Mouse (Mus musculus) adrenal gland, adult 2 months (tissue): ENCODE data around the gene Btbd35f3. TPM values are rescaled to one million over a fixed set of nuclear protein-coding genes. Genes with fewer than 3 reads are reported as not detected.
"Not testable (repeated sequence)": the region's sequence is repeated elsewhere in the genome, so short reads cannot be mapped to it uniquely, and the experiment has no call there.

Experiments used
- DNase-seq: peaks from one replicate; pipeline ENCODE4 v3.0.0; 2021
- long read RNA-seq: library from polyadenylated mRNA; stranded (forward); transcript quantifications from one replicate; pipeline ENCODE4 v2.0.0, GENCODE M21; 2021
- polyA plus RNA-seq: library from polyadenylated mRNA; depleted of rRNA; stranded (reverse); fragments of >200 nt; gene quantifications from 2 replicates; pipeline ENCODE4 v1.2.3, GENCODE M21; 2012; rRNA removed
- total RNA-seq, 2 experiments: library from RNA; stranded (reverse); gene quantifications; 2 replicates each; pipeline ENCODE4 v1.2.3; 2021

Gene Btbd35f3
- not detected for total RNA-seq
- polyA plus RNA-seq = not detected in 2 replicates
- long read RNA-seq = 0 reads

DNA sequence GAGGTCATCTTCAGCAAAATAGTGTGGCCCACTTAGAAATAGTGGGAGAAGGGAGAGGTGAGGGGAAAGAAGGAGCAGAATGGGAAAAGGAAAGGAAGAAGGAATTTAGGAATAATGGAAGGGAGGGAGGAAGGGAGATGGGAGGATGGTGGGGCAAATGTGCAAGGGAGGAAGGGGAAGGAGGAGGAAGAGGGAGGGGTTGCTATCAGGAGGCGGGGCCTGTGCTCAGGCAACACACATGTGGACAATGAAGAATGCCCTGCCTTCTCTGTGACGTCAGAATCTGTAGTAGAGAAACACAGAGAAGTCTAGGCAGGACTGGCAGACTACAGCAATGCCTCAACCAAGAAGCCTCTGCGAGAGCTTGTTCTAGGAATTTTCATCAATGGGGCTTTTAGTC, at the start of gene Btbd35f3:
TSS of gene Btbd35f3 (plus strand) at position 301 of the 400 bp plus-strand sequence.
- not testable (repeated sequence) for DNase-seq

Other genes starting within 250 kb of the Btbd35f3 start
- not detected for gene Btbd35f16, start 80.7 kb upstream of the Btbd35f3 start, total RNA-seq
- not detected in 2 replicates for gene Btbd35f16, start 80.7 kb upstream of the Btbd35f3 start, polyA plus RNA-seq
- gene Btbd35f28, start 158.9 kb downstream of the Btbd35f3 start, total RNA-seq = not detected
- gene Btbd35f28, start 158.9 kb downstream of the Btbd35f3 start, polyA plus RNA-seq = not detected in 2 replicates